Mouse (Mus musculus) heart, adult 10 weeks (tissue): Measurements from ENCODE around the gene Cdip1. TPM values are rescaled to one million over a fixed set of nuclear protein-coding genes. Genes with fewer than 3 reads are reported as not detected.

Experiments used
- polyA plus RNA-seq: library from polyadenylated mRNA; stranded (reverse); fragments of 350-450 nt; fragmentation: Illumina TruSeq; extraction: RNeasy Lipid Tissue Mini Kit (QIAGEN cat#74804); gene quantifications from one replicate; pipeline ENCODE4 v1.2.3, GENCODE M21; 2014; ENCODE audit warnings: low read depth, low replicate concordance

Cdip1 gene
- polyA plus RNA-seq: 65.9 TPM

DNA sequence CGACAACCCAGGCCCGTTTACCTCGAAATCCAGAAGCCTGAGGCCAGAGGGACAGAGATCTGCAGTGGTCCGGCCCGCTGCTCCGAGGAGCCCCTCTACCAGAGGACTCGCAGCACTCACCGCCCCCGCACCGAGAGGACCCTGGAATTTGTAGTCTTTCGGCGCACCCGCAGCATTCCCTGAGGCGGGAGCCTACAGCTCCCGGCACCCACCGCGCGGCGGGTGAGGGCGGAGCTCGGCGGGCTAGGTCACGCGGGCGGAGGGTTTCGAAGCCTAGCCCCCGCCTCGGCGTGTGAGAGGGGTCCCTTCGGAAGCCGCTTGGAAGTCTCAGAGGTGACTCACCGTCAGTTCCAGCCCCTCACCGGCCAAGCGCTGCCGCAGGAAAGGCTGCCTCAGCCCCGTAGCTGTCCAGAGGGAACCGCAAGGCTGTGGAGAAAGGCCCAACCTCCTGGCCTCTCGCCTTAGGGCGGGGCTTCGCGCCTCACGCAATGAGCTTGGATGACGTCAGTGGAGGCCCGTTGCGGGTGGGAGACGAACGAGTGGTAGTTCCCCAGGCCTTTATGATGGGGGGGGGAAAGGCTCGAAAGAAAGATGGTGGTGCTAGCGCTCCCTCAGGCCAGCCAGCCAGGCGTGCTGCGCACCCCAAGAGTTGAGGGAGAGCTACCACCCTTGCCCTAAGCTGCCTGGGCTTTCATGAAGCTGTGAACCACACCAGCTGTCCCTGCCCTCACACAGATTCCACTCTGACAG, at the start of gene Cdip1:
Gene Cdip1 (minus strand): TSS at position 483 of the 750 bp plus-strand sequence.

GRCm38 (mm10) chr16:4835191-4835590, 45.1 kb upstream of the Cdip1 start, which contains the start of gene 4930562C15Rik:
Gene 4930562C15Rik (plus strand): TSS chr16:4835416.

DNA sequence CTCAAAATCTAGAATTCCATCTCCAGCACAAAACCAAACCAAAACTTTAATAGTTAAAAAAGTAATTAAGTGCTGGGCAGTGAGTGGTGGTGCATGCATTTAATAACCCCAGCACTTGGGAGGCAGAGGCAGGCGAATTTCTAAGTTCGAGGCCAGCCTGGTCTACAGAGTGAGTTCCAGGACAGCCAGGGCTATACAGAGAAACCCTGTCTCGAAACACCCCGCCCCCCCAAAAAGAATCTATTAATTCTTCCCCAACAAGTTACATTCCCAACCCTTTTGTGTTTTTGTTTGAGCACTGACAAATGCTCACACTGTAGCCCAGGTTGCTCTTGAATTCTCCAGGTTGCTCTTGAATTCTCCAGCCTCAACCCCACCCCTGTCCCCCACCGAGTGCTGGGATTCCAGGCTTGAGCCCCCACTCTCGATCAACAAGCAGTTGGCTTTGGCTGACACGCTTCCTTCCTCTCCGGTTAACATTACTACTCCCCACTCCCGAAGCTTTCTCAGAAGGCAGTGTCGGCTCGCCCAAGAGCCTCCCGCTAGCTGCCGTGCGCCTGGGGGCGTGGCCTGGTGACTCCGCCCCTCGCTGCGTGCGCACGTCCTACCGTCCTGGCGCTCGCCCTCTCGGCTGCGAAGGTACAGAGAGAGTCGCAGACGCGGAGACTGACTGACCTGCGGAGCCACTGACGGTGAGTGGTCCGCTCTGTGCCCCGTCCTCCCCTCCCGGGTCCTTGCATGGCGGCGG, 64.1 kb downstream of the Cdip1 start, which contains the start of gene Hmox2:
Gene Hmox2 (plus strand): TSS at position 582 of the 748 bp plus-strand sequence.

DNA sequence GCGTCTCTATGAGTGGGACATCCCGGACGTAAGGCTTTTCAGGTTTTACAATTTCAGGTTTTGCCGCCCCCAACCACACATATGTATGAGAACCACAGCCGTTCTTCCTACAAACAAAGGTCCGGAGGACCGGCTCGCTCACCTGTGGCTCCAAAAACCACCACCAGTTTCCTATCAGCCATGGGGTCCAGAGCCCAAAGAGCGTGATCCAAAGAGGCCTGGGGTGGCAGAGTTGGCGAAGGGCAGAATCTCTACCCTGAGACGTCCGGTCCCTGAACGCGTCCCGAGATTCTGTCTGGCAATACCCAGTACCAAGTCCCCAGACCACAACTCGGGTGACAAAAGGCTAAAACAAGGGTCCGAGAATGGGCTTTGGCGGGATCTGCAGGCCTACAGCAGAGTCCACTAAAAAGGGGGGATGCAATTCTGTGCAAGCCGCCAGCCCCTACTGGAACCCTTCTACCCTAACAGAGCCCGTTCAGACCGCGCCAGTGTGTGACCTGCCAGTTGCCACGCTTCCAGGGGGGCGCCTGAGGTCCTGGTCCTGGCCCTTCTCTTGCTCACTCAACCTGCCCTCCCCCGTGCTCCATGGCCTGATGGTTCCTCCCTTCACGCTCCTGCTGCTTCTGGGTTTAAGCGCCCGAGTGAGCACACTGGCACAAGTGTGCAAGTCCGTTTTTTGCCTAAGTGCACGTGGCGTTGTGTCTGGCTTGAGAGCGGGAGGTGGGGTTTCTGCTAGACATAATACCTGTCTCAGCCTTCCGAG, 71.2 kb downstream of the Cdip1 start, which contains the start of gene Nmral1:
Gene Nmral1 (minus strand): TSS at position 604 of the 766 bp plus-strand sequence.

Other genes with a start within 250 kb of the Cdip1 start
- 725 TPM for gene Srl, start 248.5 kb downstream of the Cdip1 start, polyA plus RNA-seq
- 1.9 TPM for gene Tfap4, start 230.4 kb downstream of the Cdip1 start, polyA plus RNA-seq
- 10.6 TPM for gene Glis2, start 195.6 kb downstream of the Cdip1 start, polyA plus RNA-seq
- gene Pam16, start 165.3 kb downstream of the Cdip1 start, polyA plus RNA-seq: 112 TPM
- gene Vasn, start 150.4 kb downstream of the Cdip1 start, polyA plus RNA-seq: 12.0 TPM
- 130 TPM for gene Dnaja3, start 150.3 kb downstream of the Cdip1 start, polyA plus RNA-seq
- 7.1 TPM for gene Coro7, start 110.5 kb downstream of the Cdip1 start, polyA plus RNA-seq
- gene Nmral1, start 70.9 kb downstream of the Cdip1 start, polyA plus RNA-seq: 3.4 TPM
- gene Hmox2, start 63.9 kb downstream of the Cdip1 start, polyA plus RNA-seq: 74.5 TPM
- gene 4930562C15Rik, start 45.1 kb upstream of the Cdip1 start, polyA plus RNA-seq: not detected
- 29.5 TPM for gene Ubald1, start 90.0 kb upstream of the Cdip1 start, polyA plus RNA-seq
- 173 TPM for gene Mgrn1, start 96.0 kb upstream of the Cdip1 start, polyA plus RNA-seq
- gene Nudt16l1, start 148.5 kb upstream of the Cdip1 start, polyA plus RNA-seq: 24.9 TPM
- gene Anks3, start 173.9 kb upstream of the Cdip1 start, polyA plus RNA-seq: 19.7 TPM
- not detected for gene Sept12, start 207.6 kb upstream of the Cdip1 start, polyA plus RNA-seq
- not detected for gene Smim22, start 217.0 kb upstream of the Cdip1 start, polyA plus RNA-seq
- 35.0 TPM for gene Rogdi, start 223.3 kb upstream of the Cdip1 start, polyA plus RNA-seq